Mouse (Mus musculus) adrenal gland, postnatal 10 days (tissue): Measurements from ENCODE around the gene Bmpr1a. TPM values are rescaled to one million over a fixed set of nuclear protein-coding genes. Genes with fewer than 3 reads are reported as not detected.

ENCODE experiments used
- DNase-seq: peaks from one replicate; pipeline ENCODE4 v3.0.0; 2021; ENCODE audit warnings: mixed read lengths
- long read RNA-seq, 2 experiments: library from polyadenylated mRNA; stranded (forward); transcript quantifications; one replicate each; pipeline ENCODE4 v2.0.0; 2021
- total RNA-seq, 2 experiments: library from RNA; stranded (reverse); gene quantifications; 2 replicates each; pipeline ENCODE4 v1.2.3; 2021

The Bmpr1a gene
- 10 to 100 TPM; 50.2 to 55.3 TPM for total RNA-seq
- long read RNA-seq, experiment 1, full-length matches to known transcripts = 6 of 19 reads
- long read RNA-seq, experiment 1, partial matches to known transcripts = 0 of 19 reads
- long read RNA-seq, experiment 1, other reads (novel, unspliced or antisense) = 13 of 19 reads
- long read RNA-seq, experiment 2, full-length matches to known transcripts = 1 of 9 reads
- long read RNA-seq, experiment 2, partial matches to known transcripts = 1 of 9 reads
- long read RNA-seq, experiment 2, other reads (novel, unspliced or antisense) = 7 of 9 reads

DNA sequence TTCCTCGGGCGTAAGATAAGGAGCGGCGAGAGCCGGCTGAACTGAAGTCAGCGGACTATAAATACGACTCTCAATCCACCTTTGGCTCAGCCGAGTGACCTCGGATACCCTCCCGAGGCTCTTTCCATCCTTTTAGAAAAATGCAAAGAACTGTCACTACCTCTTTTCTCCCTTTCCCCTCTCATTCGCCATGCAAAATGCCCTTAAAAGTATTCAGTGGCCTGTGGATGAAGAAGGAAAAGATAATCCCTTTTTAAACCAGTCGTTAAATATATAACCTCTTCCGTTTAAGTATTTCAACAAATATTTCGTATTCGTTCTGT, at the start of gene Bmpr1a:
Bmpr1a (minus strand) TSS at position 17 of the 323 bp plus-strand sequence.
- DNase-seq = no peak

DNA sequence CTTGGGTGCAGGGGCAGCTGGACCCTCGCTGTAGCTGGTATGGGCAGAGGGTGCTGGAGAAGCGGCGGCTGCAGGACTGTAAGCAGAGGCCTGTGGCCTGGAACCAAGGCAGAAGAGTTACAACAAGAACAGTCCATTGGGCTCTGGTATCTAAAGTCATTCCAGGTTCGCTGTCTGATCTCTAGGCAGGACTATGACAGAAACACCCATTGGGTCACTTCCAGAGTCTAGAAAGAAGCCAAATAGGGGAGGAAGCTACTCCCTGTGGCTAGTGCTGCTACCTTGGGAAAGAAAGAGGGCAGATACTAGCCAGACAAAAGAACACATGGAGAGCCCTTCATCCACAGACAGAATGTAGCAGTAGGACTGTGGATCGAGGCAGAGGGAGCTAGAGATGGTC, 49.1 kb upstream of the Bmpr1a start:
- no peak for DNase-seq

DNA sequence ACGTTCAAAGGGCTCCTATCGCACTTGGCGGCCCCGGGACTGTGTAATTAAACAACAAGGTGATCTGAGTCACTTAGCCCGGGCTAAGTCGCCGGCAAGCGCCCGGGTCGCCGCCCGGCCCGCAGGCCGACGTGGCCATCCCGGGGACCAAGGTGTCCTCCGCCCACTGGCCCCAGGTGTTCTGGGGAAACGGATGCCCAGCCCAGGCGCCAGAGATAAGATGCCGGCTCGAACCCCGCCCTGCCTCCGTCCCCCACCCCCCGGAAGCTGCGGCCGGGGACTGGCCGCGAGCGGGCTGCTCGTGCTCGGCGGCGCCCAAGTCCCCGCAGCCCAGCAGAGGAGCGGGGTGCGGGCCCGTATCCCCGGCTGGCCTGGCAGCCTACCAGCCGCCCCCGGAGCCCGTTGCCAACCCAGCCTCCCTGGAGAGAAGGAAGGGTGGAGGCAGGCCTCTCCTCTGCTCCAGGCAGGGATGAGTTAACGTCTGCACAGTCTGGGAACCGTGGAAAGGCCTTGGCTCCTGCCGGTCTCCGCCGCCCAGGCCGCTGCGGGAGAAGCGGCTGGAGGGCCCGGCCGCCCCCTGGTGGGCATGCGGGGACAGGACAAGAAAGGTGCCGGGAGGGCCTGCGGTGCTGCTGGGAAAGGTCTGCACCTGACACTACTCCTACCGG, 46.0 kb upstream of the Bmpr1a start:
- peak; percentile 91 for DNase-seq

- DNase-seq = peak; percentile 77
These were observed 45.4 kb upstream of the Bmpr1a start for GRCm38 (mm10) chr14:34548391-34549001.

GRCm38 (mm10) chr14:34544545-34544944, 41.4 kb upstream of the Bmpr1a start:
- no peak for DNase-seq

DNA sequence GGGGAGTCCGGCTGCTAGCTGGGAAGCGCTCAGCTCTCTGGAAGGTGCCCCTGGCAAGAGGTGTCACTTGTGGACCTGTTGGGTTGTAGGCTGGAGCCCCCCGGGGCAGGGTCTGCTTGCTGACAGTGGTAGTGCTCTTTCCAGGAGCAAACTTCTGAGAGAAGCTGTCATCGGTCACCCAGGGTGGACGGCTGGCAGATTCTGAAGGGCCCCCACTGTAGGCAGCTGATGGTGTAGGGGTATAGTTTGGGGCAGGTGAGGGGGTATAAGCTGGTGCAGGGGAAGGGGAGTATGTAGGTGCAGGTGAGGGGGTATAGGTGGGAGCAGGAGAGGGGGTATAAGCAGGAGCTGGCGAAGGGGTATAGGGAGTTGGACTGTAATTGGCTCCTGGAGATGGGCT, 40.9 kb upstream of the Bmpr1a start:
- DNase-seq = no peak

GRCm38 (mm10) chr14:34543596-34543995, 40.5 kb upstream of the Bmpr1a start:
- DNase-seq = no peak

- no peak for DNase-seq
These were observed 38.8 kb upstream of the Bmpr1a start for GRCm38 (mm10) chr14:34541896-34542295.

GRCm38 (mm10) chr14:34540685-34541162, 37.6 kb upstream of the Bmpr1a start:
- peak; percentile 66 for DNase-seq

DNA sequence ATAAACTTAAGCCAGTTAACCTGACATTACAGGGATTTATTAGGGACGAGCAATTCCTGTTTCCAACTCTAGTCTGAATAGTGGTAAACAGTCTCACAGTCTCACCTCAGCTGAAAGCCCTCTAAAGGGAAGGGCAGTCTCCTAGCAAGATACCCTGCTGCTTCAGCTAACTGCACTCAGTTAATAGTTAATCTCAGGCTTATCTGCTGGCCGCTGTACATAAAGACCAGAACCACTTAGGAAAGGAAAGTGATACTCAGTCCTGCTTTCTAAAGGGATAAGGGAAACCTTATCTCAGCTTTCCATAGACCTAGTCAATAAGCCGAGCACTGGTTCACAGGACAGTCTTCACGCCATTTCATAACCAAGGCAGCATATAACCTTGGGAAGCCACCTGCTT, 32.7 kb upstream of the Bmpr1a start:
- no peak for DNase-seq

- DNase-seq = no peak
These were observed 30.4 kb upstream of the Bmpr1a start for GRCm38 (mm10) chr14:34533537-34533936.

DNA sequence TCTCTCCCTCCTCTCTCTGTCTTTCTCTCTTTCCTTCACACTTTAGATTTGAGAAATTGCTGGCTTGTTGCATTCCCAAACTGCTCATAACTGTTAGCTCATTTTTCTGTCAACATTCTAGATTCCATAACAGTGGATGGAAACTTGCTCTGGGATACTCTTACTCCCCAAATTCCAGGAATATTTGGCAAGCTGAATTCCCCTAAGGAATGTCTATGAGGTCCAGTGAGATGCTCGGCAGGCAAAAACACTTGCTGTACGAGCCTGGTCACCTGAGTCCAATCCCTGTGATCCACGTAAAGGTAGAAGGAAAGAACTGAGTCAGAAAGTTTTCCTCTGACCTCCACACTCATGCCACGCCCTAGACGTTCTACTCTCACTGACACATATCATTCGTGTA, 29.4 kb upstream of the Bmpr1a start:
- no peak for DNase-seq

DNA sequence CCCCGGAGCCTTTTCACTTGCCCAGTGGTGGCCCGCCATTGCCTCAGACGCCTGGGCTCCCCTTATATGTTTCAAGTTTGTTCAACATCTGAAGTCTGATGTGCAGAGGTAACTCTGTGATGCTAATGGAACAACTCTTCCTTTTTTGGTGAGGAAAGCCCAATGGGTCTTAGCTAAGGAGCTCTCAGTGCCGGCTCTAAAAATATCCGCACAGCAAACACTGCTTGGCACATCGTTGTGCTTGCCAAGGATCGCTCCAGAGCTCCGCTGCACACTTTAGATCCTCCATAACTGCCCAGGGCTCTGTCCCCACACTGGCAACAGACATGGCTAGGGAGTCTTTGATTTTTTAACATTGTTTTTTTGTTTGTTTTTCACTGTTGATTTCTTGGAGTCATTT, 25.7 kb upstream of the Bmpr1a start:
- DNase-seq = no peak

DNA sequence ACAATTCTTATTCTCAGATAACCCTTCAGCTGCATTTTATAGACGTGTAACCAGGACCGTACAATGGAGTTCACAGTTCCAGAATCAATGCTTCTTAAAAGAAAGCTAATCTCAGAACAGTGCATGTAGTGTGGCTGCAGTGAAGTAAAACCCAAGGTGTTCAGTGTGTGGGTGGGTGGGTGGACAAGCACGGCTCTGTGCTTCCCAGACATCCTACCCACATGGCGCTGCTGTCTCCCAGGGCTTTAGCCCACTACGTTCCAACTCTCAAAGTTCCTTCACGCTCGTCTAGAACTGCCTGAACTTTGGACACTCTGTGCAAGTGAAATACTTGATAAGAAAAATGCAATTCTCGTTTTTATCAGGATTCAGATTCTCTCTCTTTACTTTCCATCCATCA, 19.6 kb upstream of the Bmpr1a start, which contains the start of gene 9230112D13Rik:
9230112D13Rik (minus strand) TSS at position 101 of the 400 bp plus-strand sequence.
- no peak for DNase-seq

- DNase-seq = no peak
These were observed 14.9 kb upstream of the Bmpr1a start for GRCm38 (mm10) chr14:34517959-34518544.

GRCm38 (mm10) chr14:34516960-34517577, 13.9 kb upstream of the Bmpr1a start:
- no peak for DNase-seq

- no peak for DNase-seq
These were observed 12.7 kb upstream of the Bmpr1a start for GRCm38 (mm10) chr14:34515860-34516259.

DNA sequence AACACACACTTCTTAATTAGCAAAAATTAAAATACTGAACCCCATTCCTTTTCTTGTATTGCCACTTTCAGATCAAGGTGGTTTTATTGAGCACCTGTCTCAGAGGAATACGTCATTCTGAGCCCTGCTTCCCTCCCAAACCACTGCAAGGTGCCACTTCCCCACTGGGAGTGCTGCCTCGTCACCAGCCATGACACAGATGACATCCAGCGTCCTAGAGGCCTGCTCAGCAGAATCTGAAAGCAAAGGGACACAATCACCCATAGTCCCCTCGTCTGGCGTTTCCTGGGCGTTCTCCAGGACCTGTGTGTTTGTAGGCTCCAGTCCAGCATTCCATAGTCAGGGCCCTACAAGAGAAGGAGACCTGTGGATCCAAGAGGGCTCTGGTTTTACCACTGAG, 11.0 kb upstream of the Bmpr1a start:
- DNase-seq = peak; percentile 56

GRCm38 (mm10) chr14:34512602-34513001, 9.5 kb upstream of the Bmpr1a start:
- no peak for DNase-seq

GRCm38 (mm10) chr14:34511901-34512300, 8.8 kb upstream of the Bmpr1a start:
- DNase-seq = no peak

- no peak for DNase-seq
These were observed 5.8 kb upstream of the Bmpr1a start for GRCm38 (mm10) chr14:34508842-34509439.

DNA sequence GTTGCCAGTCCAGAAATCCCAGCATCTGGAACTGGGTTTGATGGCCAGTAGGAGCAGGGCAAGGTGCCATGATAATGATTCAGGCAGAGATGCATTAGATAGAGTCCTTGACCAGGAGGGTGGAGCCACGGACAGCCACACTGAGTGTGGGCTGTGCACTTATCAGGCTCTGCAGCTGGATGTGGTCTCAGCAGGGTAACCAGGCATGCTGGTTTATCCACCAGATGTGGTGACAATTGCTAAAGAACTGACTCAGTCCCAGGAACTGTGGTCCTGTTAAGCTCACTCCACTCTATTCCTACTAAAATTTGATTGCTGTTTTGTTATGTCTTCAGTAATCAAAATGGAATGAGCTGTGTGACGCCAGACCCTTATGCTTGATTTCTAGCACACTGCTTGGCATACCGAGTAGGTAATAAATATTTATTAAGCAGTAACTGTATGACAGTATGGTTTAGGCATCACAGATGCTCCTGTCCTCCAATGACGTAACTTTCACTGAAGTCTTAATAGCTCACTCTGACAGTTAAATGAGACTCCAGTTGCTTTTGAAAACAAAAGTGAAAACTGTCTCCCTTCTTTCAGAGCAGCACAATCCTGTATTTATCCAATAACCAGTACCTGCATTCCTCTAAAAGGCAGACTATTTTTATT, 5.2 kb upstream of the Bmpr1a start:
- DNase-seq = peak; percentile 59
